Mouse (Mus musculus): Measurements from ENCODE around the gene Arntl2. TPM values are rescaled to one million over a fixed set of nuclear protein-coding genes. Genes with fewer than 3 reads are reported as not detected.
"Not testable (repeated sequence)": the region's sequence is repeated elsewhere in the genome, so short reads cannot be mapped to it uniquely, and the experiment has no call there.

Gene Arntl2
- polyA plus RNA-seq, 1 experiment from 2014 or later = 4.1 TPM

- H3K27ac ChIP-seq (replicated peaks; ENCODE audit: low read depth, low read length); H3K9ac ChIP-seq (ENCODE audit: low read depth, low read length); H3K4me3 ChIP-seq (ENCODE audit: low read depth, low read length); H3K4me2 ChIP-seq (ENCODE audit: low read depth, low read length); DNase-seq (ENCODE audit: low spot score); H3K36me3 ChIP-seq (ENCODE audit: control insufficient read depth, insufficient read depth, low read length); H3K9me3 ChIP-seq (ENCODE audit: control insufficient read depth, low read length); ATAC-seq (ENCODE audit: low read depth); H3K4me1 ChIP-seq (ENCODE audit: control insufficient read depth, insufficient read depth, low read length); H3K27me3 ChIP-seq (replicated peaks; ENCODE audit: control insufficient read depth, insufficient read depth, low read length): not testable (repeated sequence)
- 83% methylated on average over 2 of the region's 5 CpGs for WGBS
Measured at GRCm38 (mm10) chr6:146864370-146864769, 68.5 kb downstream of the Arntl2 start.

GRCm38 (mm10) chr6:146865701-146866100 lies 69.8 kb downstream of the Arntl2 start:
- Histone ChIP-seq H3K27ac (replicated peaks; ENCODE audit: low read depth, low read length) (no peak overlapping the region), H3K36me3 (ENCODE audit: control insufficient read depth, insufficient read depth, low read length) (no peaks in the 10 kb centered on the region), H3K4me2 (ENCODE audit: low read depth, low read length) (no peak overlapping the region), H3K4me3 (ENCODE audit: low read depth, low read length) (no peak overlapping the region), H3K9ac (ENCODE audit: low read depth, low read length) (no peak overlapping the region), H3K9me3 (ENCODE audit: control insufficient read depth, low read length) (no peaks in the 10 kb centered on the region), H3K27me3 (replicated peaks; ENCODE audit: control insufficient read depth, insufficient read depth, low read length) (no peaks in the 10 kb centered on the region), H3K4me1 (ENCODE audit: control insufficient read depth, insufficient read depth, low read length) (no peaks in the 10 kb centered on the region)
- ATAC-seq (ENCODE audit: low read depth) = no peak
- WGBS = 81% methylated on average over 4 of the region's 4 CpGs
- no peak for DNase-seq (ENCODE audit: low spot score)

- H3K36me3 ChIP-seq (ENCODE audit: control insufficient read depth, insufficient read depth, low read length) = no peaks in the 10 kb centered on the region
- H3K4me1 ChIP-seq (ENCODE audit: control insufficient read depth, insufficient read depth, low read length) = no peaks in the 10 kb centered on the region
- DNase-seq (ENCODE audit: low spot score) (no peak), ATAC-seq (ENCODE audit: low read depth) (no peak)
- H3K4me2 ChIP-seq (ENCODE audit: low read depth, low read length) = no peak overlapping the region
- H3K9ac ChIP-seq (ENCODE audit: low read depth, low read length) = no peak overlapping the region
- no peak overlapping the region for H3K27ac ChIP-seq (replicated peaks; ENCODE audit: low read depth, low read length)
- H3K4me3 ChIP-seq (ENCODE audit: low read depth, low read length) = no peak overlapping the region
- WGBS = 84% methylated on average over 4 of the region's 4 CpGs
- H3K27me3 ChIP-seq (replicated peaks; ENCODE audit: control insufficient read depth, insufficient read depth, low read length) = no peaks in the 10 kb centered on the region
- H3K9me3 ChIP-seq (ENCODE audit: control insufficient read depth, low read length) = peaks cover 5% of the 10 kb centered on the region; the same call in 1 of the 2 replicates
Measured at GRCm38 (mm10) chr6:146871975-146872374, 76.1 kb downstream of the Arntl2 start.

DNA sequence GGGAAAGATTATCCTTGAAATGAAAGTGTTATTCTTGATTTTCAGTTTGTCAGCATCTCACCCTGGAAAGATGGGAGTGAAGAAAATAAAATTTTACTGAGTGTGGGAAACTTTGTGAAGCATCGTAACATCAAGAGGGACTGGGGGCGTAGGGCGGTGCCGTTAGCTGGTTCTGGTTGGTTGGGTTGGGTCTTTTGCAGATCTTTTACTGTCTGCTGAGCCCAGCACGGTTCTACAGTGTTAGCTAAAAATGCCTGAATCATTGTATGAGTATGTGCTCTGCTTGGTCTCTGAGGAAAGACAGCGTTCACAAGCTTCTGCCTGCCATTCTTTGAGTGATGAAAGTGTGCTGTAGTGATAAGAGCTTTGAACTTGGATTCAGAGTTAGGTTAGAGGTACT lies 78.6 kb downstream of the Arntl2 start:
- H3K4me1 ChIP-seq (ENCODE audit: control insufficient read depth, insufficient read depth, low read length) = no peaks in the 10 kb centered on the region
- no peaks in the 10 kb centered on the region for H3K36me3 ChIP-seq (ENCODE audit: control insufficient read depth, insufficient read depth, low read length)
- no peak for ATAC-seq (ENCODE audit: low read depth)
- H3K4me3 ChIP-seq (ENCODE audit: low read depth, low read length) = no peak overlapping the region
- no peak overlapping the region for H3K4me2 ChIP-seq (ENCODE audit: low read depth, low read length)
- H3K9ac ChIP-seq (ENCODE audit: low read depth, low read length) = no peak overlapping the region
- 86% methylated on average over 6 of the region's 6 CpGs for WGBS
- H3K27me3 ChIP-seq (replicated peaks; ENCODE audit: control insufficient read depth, insufficient read depth, low read length) = no peaks in the 10 kb centered on the region
- no peak overlapping the region for H3K27ac ChIP-seq (replicated peaks; ENCODE audit: low read depth, low read length)
- H3K9me3 ChIP-seq (ENCODE audit: control insufficient read depth, low read length) = peaks cover 7% of the 10 kb centered on the region; the same call in 1 of the 2 replicates
- DNase-seq (ENCODE audit: low spot score) = no peak

DNA sequence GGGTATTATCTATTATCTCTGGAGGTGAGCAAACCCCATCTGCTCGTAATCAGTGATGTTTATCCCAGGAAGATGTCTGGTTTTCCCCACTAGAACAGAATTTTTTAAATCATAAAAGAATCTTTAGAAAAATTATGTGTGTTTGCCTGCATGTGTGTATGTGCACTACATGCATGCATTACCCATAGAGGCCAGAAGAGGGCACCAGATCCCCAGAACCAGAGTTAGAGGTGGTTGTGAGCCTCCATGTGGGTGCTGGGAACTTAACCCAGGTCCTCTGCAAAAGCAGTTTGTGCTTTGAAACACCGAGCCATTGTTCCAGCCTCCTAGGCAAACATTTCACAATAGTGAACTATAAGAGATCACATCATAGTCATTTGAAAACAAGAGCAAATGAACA lies 81.0 kb downstream of the Arntl2 start:
- H3K36me3 ChIP-seq (ENCODE audit: control insufficient read depth, insufficient read depth, low read length) = no peaks in the 10 kb centered on the region
- DNase-seq (ENCODE audit: low spot score) (no peak), ATAC-seq (ENCODE audit: low read depth) (no peak)
- no peak overlapping the region for H3K4me2 ChIP-seq (ENCODE audit: low read depth, low read length)
- no peaks in the 10 kb centered on the region for H3K4me1 ChIP-seq (ENCODE audit: control insufficient read depth, insufficient read depth, low read length)
- 96% methylated on average over 2 of the region's 2 CpGs for WGBS
- H3K4me3 ChIP-seq (ENCODE audit: low read depth, low read length) = no peak overlapping the region
- no peaks in the 10 kb centered on the region for H3K27me3 ChIP-seq (replicated peaks; ENCODE audit: control insufficient read depth, insufficient read depth, low read length)
- H3K27ac ChIP-seq (replicated peaks; ENCODE audit: low read depth, low read length) = no peak overlapping the region
- H3K9ac ChIP-seq (ENCODE audit: low read depth, low read length) = no peak overlapping the region
- peaks cover 7% of the 10 kb centered on the region; the same call in 1 of the 2 replicates for H3K9me3 ChIP-seq (ENCODE audit: control insufficient read depth, low read length)

DNA sequence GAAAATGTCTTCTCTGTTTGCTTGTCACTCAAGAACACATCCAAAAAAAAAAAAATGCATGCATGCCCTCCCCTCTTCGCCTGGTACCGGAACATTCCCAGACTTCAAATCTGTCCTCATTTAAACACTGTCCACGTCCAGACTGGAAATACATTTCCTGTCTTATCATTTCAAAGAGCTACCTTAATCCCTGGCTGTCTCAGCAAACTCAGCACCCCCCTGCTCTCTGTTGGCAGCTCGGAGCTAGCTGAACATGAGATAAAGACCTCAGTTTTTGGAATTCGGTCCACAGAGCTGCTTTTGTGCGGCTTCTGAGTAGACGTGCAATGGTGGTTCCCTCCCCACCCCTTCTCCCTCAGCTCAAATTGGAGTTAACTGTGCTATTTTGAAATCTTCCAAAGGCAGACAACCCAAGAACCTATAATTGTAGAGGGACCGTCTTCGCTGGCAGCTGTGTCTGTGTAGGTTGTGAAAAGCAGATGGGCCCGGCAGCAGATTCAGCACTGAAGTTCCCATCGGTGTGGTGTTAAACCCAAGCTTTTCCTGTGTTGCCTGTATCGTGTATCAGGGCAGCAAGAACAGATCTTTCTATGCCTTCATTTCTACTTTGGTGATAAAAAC lies 81.7 kb downstream of the Arntl2 start:
- 73% methylated on average over 12 of the region's 12 CpGs for WGBS
- Histone ChIP-seq H3K9ac (ENCODE audit: low read depth, low read length) (no peak overlapping the region), H3K36me3 (ENCODE audit: control insufficient read depth, insufficient read depth, low read length) (no peaks in the 10 kb centered on the region), H3K4me2 (ENCODE audit: low read depth, low read length) (no peak overlapping the region), H3K27ac (replicated peaks; ENCODE audit: low read depth, low read length) (no peak overlapping the region), H3K4me1 (ENCODE audit: control insufficient read depth, insufficient read depth, low read length) (no peaks in the 10 kb centered on the region), H3K4me3 (ENCODE audit: low read depth, low read length) (no peak overlapping the region), H3K27me3 (replicated peaks; ENCODE audit: control insufficient read depth, insufficient read depth, low read length) (no peaks in the 10 kb centered on the region), H3K9me3 (ENCODE audit: control insufficient read depth, low read length) (peaks cover 7% of the 10 kb centered on the region; the same call in 1 of the 2 replicates)
- peak; percentile 26 for DNase-seq (ENCODE audit: low spot score)
- no peak for ATAC-seq (ENCODE audit: low read depth)

GRCm38 (mm10) chr6:146878926-146879325 lies 83.1 kb downstream of the Arntl2 start:
- H3K36me3 ChIP-seq (ENCODE audit: control insufficient read depth, insufficient read depth, low read length) = no peaks in the 10 kb centered on the region
- DNase-seq (ENCODE audit: low spot score) (peak; percentile 22), ATAC-seq (ENCODE audit: low read depth) (no peak)
- H3K27ac ChIP-seq (replicated peaks; ENCODE audit: low read depth, low read length) = no peak overlapping the region
- H3K4me3 ChIP-seq (ENCODE audit: low read depth, low read length) = no peak overlapping the region
- no peak overlapping the region for H3K9ac ChIP-seq (ENCODE audit: low read depth, low read length)
- H3K4me1 ChIP-seq (ENCODE audit: control insufficient read depth, insufficient read depth, low read length) = no peaks in the 10 kb centered on the region
- no peak overlapping the region for H3K4me2 ChIP-seq (ENCODE audit: low read depth, low read length)
- H3K9me3 ChIP-seq (ENCODE audit: control insufficient read depth, low read length) = peaks cover 7% of the 10 kb centered on the region; the same call in 1 of the 2 replicates
- H3K27me3 ChIP-seq (replicated peaks; ENCODE audit: control insufficient read depth, insufficient read depth, low read length) = no peaks in the 10 kb centered on the region
- WGBS = 17% methylated on average over 10 of the region's 10 CpGs

DNA sequence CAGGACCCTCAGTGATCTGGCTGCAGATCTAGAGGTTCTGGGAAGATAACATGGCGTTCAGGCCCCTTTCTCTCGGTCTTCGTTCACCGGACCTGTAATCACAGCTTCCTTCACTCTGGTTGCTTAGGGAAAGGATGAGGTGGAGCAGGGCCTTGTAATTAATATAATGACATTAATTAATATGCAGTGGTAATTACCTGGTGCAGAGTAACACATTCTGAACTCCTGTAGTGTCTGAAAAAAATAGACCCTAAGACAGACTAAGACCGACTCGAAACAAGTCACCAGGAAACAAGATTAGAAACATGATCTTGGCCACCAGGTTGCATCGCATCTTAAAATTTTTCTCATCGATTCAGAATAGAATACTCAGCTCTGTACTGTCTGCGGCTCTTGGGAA lies 84.0 kb downstream of the Arntl2 start:
- no peak overlapping the region for H3K4me2 ChIP-seq (ENCODE audit: low read depth, low read length)
- H3K9ac ChIP-seq (ENCODE audit: low read depth, low read length) = no peak overlapping the region
- H3K4me3 ChIP-seq (ENCODE audit: low read depth, low read length) = no peak overlapping the region
- peaks cover 2% of the 10 kb centered on the region; the same call in 1 of the 2 replicates for H3K4me1 ChIP-seq (ENCODE audit: control insufficient read depth, insufficient read depth, low read length)
- no peak overlapping the region for H3K27ac ChIP-seq (replicated peaks; ENCODE audit: low read depth, low read length)
- 76% methylated on average over 9 of the region's 9 CpGs for WGBS
- ATAC-seq (ENCODE audit: low read depth) = no peak
- peaks cover 7% of the 10 kb centered on the region; the same call in 1 of the 2 replicates for H3K9me3 ChIP-seq (ENCODE audit: control insufficient read depth, low read length)
- no peaks in the 10 kb centered on the region for H3K27me3 ChIP-seq (replicated peaks; ENCODE audit: control insufficient read depth, insufficient read depth, low read length)
- DNase-seq (ENCODE audit: low spot score) = no peak
- no peaks in the 10 kb centered on the region for H3K36me3 ChIP-seq (ENCODE audit: control insufficient read depth, insufficient read depth, low read length)

- 75% methylated on average over 4 of the region's 4 CpGs for WGBS
- H3K4me1 ChIP-seq (ENCODE audit: control insufficient read depth, insufficient read depth, low read length) = peaks cover 6% of the 10 kb centered on the region; the same call in 1 of the 2 replicates
- no peaks in the 10 kb centered on the region for H3K27me3 ChIP-seq (replicated peaks; ENCODE audit: control insufficient read depth, insufficient read depth, low read length)
- no peak overlapping the region for H3K27ac ChIP-seq (replicated peaks; ENCODE audit: low read depth, low read length)
- no peak overlapping the region for H3K4me2 ChIP-seq (ENCODE audit: low read depth, low read length)
- no peak for ATAC-seq (ENCODE audit: low read depth)
- no peak for DNase-seq (ENCODE audit: low spot score)
- H3K4me3 ChIP-seq (ENCODE audit: low read depth, low read length) = no peak overlapping the region
- no peak overlapping the region for H3K9ac ChIP-seq (ENCODE audit: low read depth, low read length)
- H3K9me3 ChIP-seq (ENCODE audit: control insufficient read depth, low read length) = peaks cover 7% of the 10 kb centered on the region; the same call in 1 of the 2 replicates
- H3K36me3 ChIP-seq (ENCODE audit: control insufficient read depth, insufficient read depth, low read length) = no peaks in the 10 kb centered on the region
Measured at GRCm38 (mm10) chr6:146880296-146880695, 84.4 kb downstream of the Arntl2 start.

All from embryonic facial prominence, embryonic 14.5 days (tissue).